Mouse (Mus musculus) midbrain, postnatal 0 days (tissue): ENCODE results near the gene Clpb. TPM values are rescaled to one million over a fixed set of nuclear protein-coding genes. Genes with fewer than 3 reads are reported as not detected.

ENCODE experiments used
- ATAC-seq: fragments of 200-750 bp; cut with Nextera tagmentation; 2 replicates; pipeline ENCODE4 v1.8.0; 2017; ENCODE audit warnings: moderate number of reproducible peaks, mild to moderate bottlenecking, moderate TSS enrichment, moderate library complexity; ENCODE audit not compliant: low FRiP score
- DNase-seq: peaks from one replicate; pipeline ENCODE4 v3.0.0-alpha.2; 2015; ENCODE audit warnings: low spot score
- H3K27ac ChIP-seq: fragments of 300-500 bp; sonication (generic); 2 replicates; pipeline ENCODE4 v1.5.1; 2014; ENCODE audit warnings: low read depth, mild to moderate bottlenecking, low read length, mixed read lengths
- H3K27me3 ChIP-seq: fragments of 300-500 bp; sonication (generic); 2 replicates; pipeline ENCODE4 v1.6.1; 2014; ENCODE audit warnings: low read length, control low read depth, mixed read lengths; ENCODE audit not compliant: insufficient read depth
- H3K36me3 ChIP-seq: fragments of 300-500 bp; sonication (generic); 2 replicates; pipeline ENCODE4 v1.6.1; 2014; ENCODE audit warnings: low read length, control low read depth, mixed read lengths; ENCODE audit not compliant: insufficient read depth
- H3K4me1 ChIP-seq: fragments of 300-500 bp; sonication (generic); 2 replicates; pipeline ENCODE4 v1.6.1; 2014; ENCODE audit warnings: mild to moderate bottlenecking, control low read depth, antibody characterized with exemption, low read length, mixed read lengths; ENCODE audit not compliant: insufficient read depth
- H3K4me2 ChIP-seq: fragments of 300-500 bp; sonication (generic); 2 replicates; pipeline ENCODE4 v1.6.1; 2014; ENCODE audit warnings: low read depth, mild to moderate bottlenecking, low read length, mixed read lengths; ENCODE audit not compliant: poor library complexity, severe bottlenecking
- H3K4me3 ChIP-seq: fragments of 300-500 bp; sonication (generic); 2 replicates; pipeline ENCODE4 v1.5.1; 2014; ENCODE audit warnings: low read depth, mild to moderate bottlenecking, low read length, moderate library complexity
- H3K9ac ChIP-seq: fragments of 300-500 bp; sonication (generic); replicated peaks from 2 replicates; pipeline ENCODE4 v1.6.1; 2014; ENCODE audit warnings: mild to moderate bottlenecking, low read length, moderate library complexity, mixed read lengths; ENCODE audit not compliant: poor library complexity, severe bottlenecking
- H3K9me3 ChIP-seq: fragments of 300-500 bp; sonication (generic); 2 replicates; pipeline ENCODE4 v1.6.1; 2016; ENCODE audit warnings: low read length, control low read depth
- CTCF ChIP-seq: IDR thresholded peaks from 2 replicates; pipeline ENCODE4 v1.5.1; 2016; ENCODE audit warnings: antibody characterized with exemption, mild to moderate bottlenecking
- WGBS: fragments of 180-500 bp; shearing (Covaris S2); extraction: QIAGEN DNeasy Blood & Tissue Kit; methylation state at CpG from one replicate; pipeline ENCODE4 v1.1.7; 2014; 5-methylcytosine and 5-hydroxymethylcytosine counted together
- polyA plus RNA-seq: library from polyadenylated mRNA; unstranded; fragments of >200 nt; fragmentation: Nextera tagmentation; extraction: Ambion mirVana; gene quantifications from 2 replicates; pipeline ENCODE4 v1.2.1, GENCODE M21; 2015
- total RNA-seq: library from RNA; depleted of rRNA; stranded (reverse); fragments of >200 nt; gene quantifications from 2 replicates; pipeline ENCODE4 v1.2.3, GENCODE M21; 2014; rRNA removed

The Clpb gene
- total and polyA plus RNA-seq, 2 experiments from 2014 or later, result 33.4 to 39.7 TPM

DNA sequence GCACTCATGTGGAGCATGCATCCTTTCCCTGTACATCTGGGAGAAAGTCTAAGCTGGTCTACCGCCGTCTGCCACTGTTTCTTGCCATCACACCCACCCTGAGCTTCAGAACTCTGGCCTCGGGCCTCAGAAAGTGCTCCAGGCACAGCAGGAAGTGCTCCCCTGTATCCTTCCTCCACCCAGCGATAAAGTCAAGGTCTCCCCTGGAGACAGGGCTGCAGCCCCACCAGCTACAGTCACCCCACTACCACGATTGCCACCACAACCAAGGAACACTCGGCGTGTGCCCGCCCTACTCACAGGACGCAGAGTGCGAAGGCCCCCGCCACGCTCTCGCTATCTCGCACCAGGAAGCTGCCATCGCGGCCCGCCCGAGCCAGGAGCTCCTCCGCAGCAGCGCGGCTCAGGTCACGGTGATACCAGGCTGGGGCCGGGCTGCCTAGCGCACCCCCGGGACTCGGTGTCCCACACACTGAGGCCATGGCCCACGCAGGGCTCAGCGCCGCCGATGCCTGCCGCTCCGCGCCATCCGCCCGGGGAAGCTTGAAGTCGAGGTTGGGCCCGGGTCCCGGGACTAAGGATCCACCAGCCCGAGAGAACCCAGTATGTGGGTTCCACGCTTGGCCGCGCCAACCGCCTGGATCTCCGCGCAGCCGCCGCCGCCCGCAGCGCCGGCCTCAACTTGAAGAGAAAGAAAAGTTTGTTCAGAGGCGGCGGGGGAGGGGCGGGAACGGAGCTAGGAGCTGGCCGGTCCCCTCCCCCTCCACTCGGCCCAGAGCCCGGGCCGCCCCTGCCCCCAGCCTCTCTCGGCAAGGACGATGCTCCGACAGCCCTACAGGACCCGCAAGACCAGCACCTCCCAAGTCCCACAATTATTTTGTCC is 173.1 kb downstream of the Clpb start:
- Histone ChIP-seq H3K4me1 (peaks cover 7% of the 10 kb centered on the region; the same call in 1 of the 2 replicates), H3K9ac (peak overlapping the region; percentile 68), H3K36me3 (no peaks in the 10 kb centered on the region), H3K9me3 (no peaks in the 10 kb centered on the region), H3K4me2 (peak overlapping the region; percentile 100), H3K27ac (peak overlapping the region; percentile 68), H3K27me3 (peaks cover 11% of the 10 kb centered on the region; the same call in 1 of the 2 replicates), H3K4me3 (peak overlapping the region; percentile 63)
- DNase-seq, result peak; percentile 66
- peak; percentile 61 for ATAC-seq
- no peak for TF ChIP-seq CTCF
- WGBS, result under 1% methylated on average over 49 of the region's 63 CpGs

DNA sequence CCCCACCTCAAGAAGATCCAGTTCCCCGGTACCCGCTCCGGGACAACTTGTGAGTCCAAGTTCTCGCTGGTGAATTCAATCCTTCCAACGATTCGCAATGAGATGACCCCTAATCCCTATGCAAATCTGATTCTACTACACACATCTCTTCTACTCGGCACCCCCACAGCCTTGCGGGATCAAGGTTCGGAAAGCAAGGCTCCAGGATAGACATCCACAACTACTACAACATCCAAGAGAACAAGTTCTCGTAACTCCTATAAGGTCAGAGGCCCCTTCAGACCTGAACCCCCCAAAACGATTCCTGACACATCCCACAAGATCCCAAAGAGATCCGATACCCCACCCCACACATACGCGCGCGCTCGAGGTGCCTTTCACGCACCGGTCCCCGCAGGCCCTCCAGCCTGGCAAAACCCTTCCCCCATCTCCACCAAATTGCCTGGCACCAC is 173.7 kb downstream of the Clpb start:
- DNase-seq, result peak; percentile 5
- peaks cover 7% of the 10 kb centered on the region; the same call in 1 of the 2 replicates for H3K4me1 ChIP-seq
- H3K27me3 ChIP-seq, result peaks cover 11% of the 10 kb centered on the region; the same call in 1 of the 2 replicates
- under 1% methylated on average over 20 of the region's 20 CpGs for WGBS
- peak overlapping the region; percentile 47 for H3K27ac ChIP-seq
- H3K36me3 ChIP-seq, result no peaks in the 10 kb centered on the region
- TF ChIP-seq CTCF, result no peak
- peak overlapping the region; percentile 63 for H3K4me3 ChIP-seq
- H3K4me2 ChIP-seq, result peak overlapping the region; percentile 100
- H3K9me3 ChIP-seq, result no peaks in the 10 kb centered on the region
- no peak for ATAC-seq
- H3K9ac ChIP-seq, result peak overlapping the region; percentile 50

DNA sequence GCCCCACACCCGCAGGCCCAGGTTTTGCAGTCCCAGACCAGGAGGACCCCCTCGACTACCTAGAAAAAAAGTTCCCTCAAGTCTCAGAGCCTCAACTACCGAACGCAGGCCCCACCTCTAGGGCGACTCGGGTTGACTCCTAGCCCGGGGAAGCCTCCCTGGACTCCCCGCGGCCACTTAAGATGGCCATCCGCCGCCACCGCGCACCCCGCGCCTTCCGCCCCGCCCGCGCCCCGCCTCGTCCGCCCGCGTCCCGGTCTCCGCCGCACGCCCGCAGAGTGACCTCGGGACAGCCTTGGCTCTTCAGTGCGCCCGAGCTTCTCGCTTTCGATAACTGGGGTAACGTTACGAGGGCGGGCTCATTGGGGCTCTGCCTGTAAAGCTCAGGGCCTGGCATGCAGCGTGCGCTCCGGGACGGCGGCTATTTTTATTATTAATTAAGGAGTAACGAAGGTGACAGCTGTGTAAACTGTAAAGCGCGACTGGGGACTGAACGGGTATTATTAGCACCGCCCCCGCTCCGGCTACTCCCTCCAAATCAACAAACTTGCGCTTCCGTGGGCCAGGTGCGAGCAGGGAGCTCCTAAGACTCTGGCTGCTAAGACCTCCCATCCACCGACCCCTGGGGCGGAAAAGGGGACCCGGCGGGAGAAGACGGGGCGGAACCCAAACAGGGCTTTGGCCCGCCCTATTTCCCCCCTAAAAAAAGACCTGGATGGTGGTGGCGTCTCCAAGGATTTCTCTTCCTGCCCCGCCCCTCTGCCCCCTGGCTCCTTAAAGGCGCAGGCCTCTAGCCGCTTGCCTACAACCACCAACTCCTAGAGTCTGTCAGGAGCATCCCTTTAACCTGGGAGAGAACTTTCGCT is 174.4 kb downstream of the Clpb start, which contains the start of gene Inppl1:
Gene Inppl1 (minus strand): TSS at position 624 of the 866 bp plus-strand sequence.
- Histone ChIP-seq H3K4me2 (peak within 1 kb of the TSS; percentile 100), H3K36me3 (no peaks in the 10 kb centered on the region), H3K9ac (peak within 1 kb of the TSS; percentile 50), H3K4me3 (peak within 1 kb of the TSS; percentile 63), H3K27me3 (peaks cover 11% of the 10 kb centered on the region; the same call in 1 of the 2 replicates), H3K27ac (peak within 1 kb of the TSS; percentile 47), H3K4me1 (peaks cover 7% of the 10 kb centered on the region; the same call in 1 of the 2 replicates), H3K9me3 (no peaks in the 10 kb centered on the region)
- DNase-seq (peak; percentile 80), ATAC-seq (peak; percentile 58)
- peak; percentile 46 for TF ChIP-seq CTCF
- under 1% methylated on average over 62 of the region's 64 CpGs for WGBS

DNA sequence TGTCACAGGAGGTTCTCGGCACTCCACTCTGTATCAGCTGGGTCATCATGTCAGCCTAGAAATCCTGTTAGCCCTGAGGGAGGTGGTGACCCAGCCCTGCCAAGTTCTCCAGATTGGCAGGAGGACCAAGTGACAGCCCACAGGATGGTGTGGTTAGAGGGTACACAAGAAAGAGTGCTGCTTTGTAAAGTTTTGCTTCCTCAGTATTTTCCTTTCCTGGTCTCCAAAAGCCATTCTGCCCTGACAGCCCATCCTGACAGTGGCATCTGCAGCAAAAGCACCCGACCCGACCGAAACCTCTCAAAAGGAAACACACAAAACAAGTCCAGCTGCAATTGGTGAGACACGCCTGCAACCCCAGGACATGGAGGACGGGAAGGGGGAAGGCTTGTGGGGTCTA is 180.8 kb downstream of the Clpb start:
- no peak overlapping the region for H3K9ac ChIP-seq
- ATAC-seq (no peak), DNase-seq (no peak)
- no peaks in the 10 kb centered on the region for H3K9me3 ChIP-seq
- WGBS, result 73% methylated on average over 6 of the region's 6 CpGs
- H3K27me3 ChIP-seq, result no peaks in the 10 kb centered on the region
- H3K4me1 ChIP-seq, result no peaks in the 10 kb centered on the region
- H3K27ac ChIP-seq, result no peak overlapping the region
- H3K36me3 ChIP-seq, result no peaks in the 10 kb centered on the region
- no peak overlapping the region for H3K4me3 ChIP-seq
- no peak overlapping the region for H3K4me2 ChIP-seq
- TF ChIP-seq CTCF, result no peak

Other genes with a start within 250 kb of the Clpb start
- gene Pde2a, start 241.9 kb upstream of the Clpb start, total RNA-seq, result 49.6 and 53.9 TPM in 2 replicates
- 31.4 and 33.8 TPM in 2 replicates for gene Pde2a, start 241.9 kb upstream of the Clpb start, polyA plus RNA-seq
- not detected in 2 replicates for gene Art2b, start 78.0 kb upstream of the Clpb start, total RNA-seq
- not detected in 2 replicates for gene Art2b, start 78.0 kb upstream of the Clpb start, polyA plus RNA-seq
- gene Phox2a, start 154.7 kb downstream of the Clpb start, total RNA-seq, result 0.82 TPM in 1 of 2 replicates, not detected in the other
- 0.12 TPM in 1 of 2 replicates, not detected in the other for gene Phox2a, start 154.7 kb downstream of the Clpb start, polyA plus RNA-seq
- gene Inppl1, start 174.6 kb downstream of the Clpb start, total RNA-seq, result 16.8 and 21.2 TPM in 2 replicates
- 5.7 and 8.0 TPM in 2 replicates for gene Inppl1, start 174.6 kb downstream of the Clpb start, polyA plus RNA-seq
- gene Folr2, start 193.6 kb downstream of the Clpb start, total RNA-seq, result 2.6 and 3.4 TPM in 2 replicates
- 2.3 and 3.5 TPM in 2 replicates for gene Folr2, start 193.6 kb downstream of the Clpb start, polyA plus RNA-seq
- 49.9 and 56.9 TPM in 2 replicates for gene Anapc15, start 200.1 kb downstream of the Clpb start, total RNA-seq
- 62.7 and 68.3 TPM in 2 replicates for gene Anapc15, start 200.1 kb downstream of the Clpb start, polyA plus RNA-seq
- 4.9 and 11.5 TPM in 2 replicates for gene Folr1, start 207.2 kb downstream of the Clpb start, total RNA-seq
- gene Folr1, start 207.2 kb downstream of the Clpb start, polyA plus RNA-seq, result 3.9 and 4.3 TPM in 2 replicates
- 114 and 127 TPM in 2 replicates for gene Lamtor1, start 242.3 kb downstream of the Clpb start, total RNA-seq
- gene Lamtor1, start 242.3 kb downstream of the Clpb start, polyA plus RNA-seq, result 159 and 180 TPM in 2 replicates
- gene Tomt, start 242.7 kb downstream of the Clpb start, total RNA-seq, result 0.38 TPM in 1 of 2 replicates, not detected in the other
- gene Tomt, start 242.7 kb downstream of the Clpb start, polyA plus RNA-seq, result 0.23 and 0.32 TPM in 2 replicates